Mouse (Mus musculus): ENCODE measurements around the gene Gm49378. TPM values are rescaled to one million over a fixed set of nuclear protein-coding genes. Genes with fewer than 3 reads are reported as not detected.
A peak's percentile ranks its signal among the peaks of the same experiment; 100 is the strongest.

The Gm49378 gene
- polyA plus RNA-seq, 1 experiment = 1.9 TPM

DNA sequence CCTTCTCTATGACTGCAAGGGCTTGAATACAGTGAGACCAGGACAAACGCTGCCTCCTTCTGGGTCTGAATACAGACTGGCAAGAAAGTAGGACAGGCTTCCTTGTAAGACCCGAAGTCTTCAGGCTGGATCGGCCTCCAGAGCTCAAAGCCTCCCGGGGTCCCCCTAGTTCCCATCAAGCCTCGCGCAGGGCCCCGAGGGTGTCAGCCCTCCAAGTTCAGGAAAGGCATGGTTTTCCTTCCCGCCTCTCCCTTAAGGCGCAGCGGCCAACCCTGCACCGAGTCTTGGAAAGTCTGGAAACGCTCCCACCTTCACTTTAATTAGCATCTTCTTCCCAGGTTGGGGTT, 33.8 kb upstream of the Gm49378 start:
- H3K27ac ChIP-seq (ENCODE audit: control insufficient read depth, insufficient read depth, low read depth, low read length) = peak overlapping the region; percentile 100
- no peaks in the 10 kb centered on the region; the same call in 1 of the 2 replicates for H3K4me1 ChIP-seq (ENCODE audit: control insufficient read depth, insufficient read depth, low read length)
- H3K27me3 ChIP-seq (ENCODE audit: control insufficient read depth, insufficient read depth, low read length) = no peaks in the 10 kb centered on the region
- no peak for TF ChIP-seq CTCF (IDR thresholded peaks at IDR 0.05; ENCODE audit: control insufficient read depth, insufficient read depth, insufficient replicate concordance, low read depth, low read length)
- no peak for TF ChIP-seq POLR2A (IDR thresholded peaks at IDR 0.05; ENCODE audit: control insufficient read depth, low read depth, low read length)
- H3K36me3 ChIP-seq (ENCODE audit: control insufficient read depth, insufficient read depth, low read length) = peaks cover 1% of the 10 kb centered on the region; the same call in 1 of the 2 replicates
- H3K4me3 ChIP-seq (ENCODE audit: control insufficient read depth, low read depth, low read length) = peak overlapping the region; percentile 99

DNA sequence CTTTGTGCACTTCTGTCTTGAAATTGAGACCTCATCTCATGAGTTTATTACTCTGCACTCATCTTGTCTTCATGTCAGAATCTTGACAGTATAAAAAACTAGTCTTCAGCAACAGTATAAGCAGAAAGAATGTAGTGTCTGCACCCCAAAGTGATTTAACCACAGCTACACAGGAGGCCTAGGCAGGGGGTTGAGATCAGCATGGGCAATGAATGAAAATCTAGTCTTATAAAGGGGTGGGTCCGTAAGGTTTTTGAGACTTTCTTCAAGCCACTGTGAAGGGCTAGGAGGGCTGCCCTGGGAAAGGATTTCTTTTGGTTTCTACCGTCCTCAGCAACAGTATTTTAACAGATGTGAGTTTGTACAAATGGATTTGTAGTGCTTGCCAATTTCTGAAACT, 22.9 kb upstream of the Gm49378 start:
- H3K27me3 ChIP-seq (ENCODE audit: control insufficient read depth, insufficient read depth, low read length) = no peaks in the 10 kb centered on the region
- no peak overlapping the region for H3K27ac ChIP-seq (ENCODE audit: control insufficient read depth, insufficient read depth, low read depth, low read length)
- TF ChIP-seq CTCF (IDR thresholded peaks at IDR 0.05; ENCODE audit: control insufficient read depth, insufficient read depth, insufficient replicate concordance, low read depth, low read length) (no peak), POLR2A (IDR thresholded peaks at IDR 0.05; ENCODE audit: control insufficient read depth, low read depth, low read length) (no peak)
- peak overlapping the region; percentile 81 for H3K4me3 ChIP-seq (ENCODE audit: control insufficient read depth, low read depth, low read length)
- peaks cover 5% of the 10 kb centered on the region for H3K4me1 ChIP-seq (ENCODE audit: control insufficient read depth, insufficient read depth, low read length)
- no peaks in the 10 kb centered on the region; the same call in 1 of the 2 replicates for H3K36me3 ChIP-seq (ENCODE audit: control insufficient read depth, insufficient read depth, low read length)

DNA sequence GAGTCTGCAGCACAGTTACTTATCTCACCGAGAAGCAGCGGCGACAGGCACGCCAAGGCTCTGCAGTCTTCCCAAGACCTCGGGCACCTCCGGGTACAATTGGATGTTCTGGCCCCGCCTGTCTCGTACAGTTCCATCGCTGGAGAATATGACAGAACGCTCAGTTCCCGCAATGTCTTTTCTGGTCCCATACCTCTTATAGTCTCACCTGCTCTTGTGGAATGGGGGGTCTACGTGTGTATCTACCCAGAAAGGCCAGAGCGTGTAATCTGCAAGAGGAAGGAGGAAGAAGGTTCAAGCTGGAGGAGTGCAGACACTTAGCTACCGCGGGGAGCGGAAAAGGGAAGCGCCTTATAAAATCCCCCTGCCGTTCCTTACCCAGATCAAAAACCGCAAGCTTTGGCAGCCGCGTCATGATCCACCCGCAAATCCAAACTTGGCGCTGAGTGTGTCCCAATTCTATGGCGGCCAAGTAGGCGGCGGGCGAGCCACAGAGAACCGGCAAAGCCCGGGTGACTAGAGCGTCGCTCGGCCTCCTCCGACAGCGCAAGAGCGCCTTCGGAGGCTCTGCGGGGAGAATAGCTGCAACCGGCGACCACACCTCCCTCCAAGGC, 22.4 kb upstream of the Gm49378 start, which contains the start of gene Mdp1:
Mdp1 (minus strand) TSS at position 549 of the 614 bp plus-strand sequence.
- Histone ChIP-seq H3K36me3 (ENCODE audit: control insufficient read depth, insufficient read depth, low read length) (no peaks in the 10 kb centered on the region; the same call in 1 of the 2 replicates), H3K4me3 (ENCODE audit: control insufficient read depth, low read depth, low read length) (peak within 1 kb of the TSS; percentile 81), H3K4me1 (ENCODE audit: control insufficient read depth, insufficient read depth, low read length) (peaks cover 5% of the 10 kb centered on the region), H3K27me3 (ENCODE audit: control insufficient read depth, insufficient read depth, low read length) (no peaks in the 10 kb centered on the region), H3K27ac (ENCODE audit: control insufficient read depth, insufficient read depth, low read depth, low read length) (peak within 1 kb of the TSS; percentile 32)
- peak; percentile 43; the same call in 1 of the 2 replicates for TF ChIP-seq CTCF (IDR thresholded peaks at IDR 0.05; ENCODE audit: control insufficient read depth, insufficient read depth, insufficient replicate concordance, low read depth, low read length)
- peak; percentile 36; the same call in 1 of the 2 replicates for TF ChIP-seq POLR2A (IDR thresholded peaks at IDR 0.05; ENCODE audit: control insufficient read depth, low read depth, low read length)

DNA sequence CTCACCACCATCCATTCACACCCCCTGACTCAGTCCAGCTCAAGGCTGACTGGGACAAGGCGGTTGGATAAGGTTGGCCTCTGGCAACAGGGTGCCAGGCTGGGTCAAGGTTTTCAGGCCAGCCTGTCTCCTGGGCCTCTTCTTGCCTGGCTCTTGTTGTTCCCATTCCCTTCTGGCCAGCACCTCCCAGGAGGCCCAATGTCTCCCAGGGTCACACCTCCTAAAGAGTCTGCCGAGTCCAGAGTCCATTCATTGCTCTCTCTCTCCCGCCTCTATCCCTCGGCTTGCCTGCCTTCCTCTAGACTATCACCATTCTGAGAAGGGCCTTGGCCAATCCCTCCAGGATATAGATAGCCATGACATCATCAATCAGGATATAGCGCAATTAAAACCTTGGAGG, 20.3 kb upstream of the Gm49378 start:
- Histone ChIP-seq H3K4me1 (ENCODE audit: control insufficient read depth, insufficient read depth, low read length) (peaks cover 5% of the 10 kb centered on the region), H3K27me3 (ENCODE audit: control insufficient read depth, insufficient read depth, low read length) (no peaks in the 10 kb centered on the region), H3K27ac (ENCODE audit: control insufficient read depth, insufficient read depth, low read depth, low read length) (no peak overlapping the region), H3K36me3 (ENCODE audit: control insufficient read depth, insufficient read depth, low read length) (no peaks in the 10 kb centered on the region; the same call in 1 of the 2 replicates), H3K4me3 (ENCODE audit: control insufficient read depth, low read depth, low read length) (no peak overlapping the region)
- TF ChIP-seq CTCF (IDR thresholded peaks at IDR 0.05; ENCODE audit: control insufficient read depth, insufficient read depth, insufficient replicate concordance, low read depth, low read length) = no peak
- TF ChIP-seq POLR2A (IDR thresholded peaks at IDR 0.05; ENCODE audit: control insufficient read depth, low read depth, low read length) = no peak

DNA sequence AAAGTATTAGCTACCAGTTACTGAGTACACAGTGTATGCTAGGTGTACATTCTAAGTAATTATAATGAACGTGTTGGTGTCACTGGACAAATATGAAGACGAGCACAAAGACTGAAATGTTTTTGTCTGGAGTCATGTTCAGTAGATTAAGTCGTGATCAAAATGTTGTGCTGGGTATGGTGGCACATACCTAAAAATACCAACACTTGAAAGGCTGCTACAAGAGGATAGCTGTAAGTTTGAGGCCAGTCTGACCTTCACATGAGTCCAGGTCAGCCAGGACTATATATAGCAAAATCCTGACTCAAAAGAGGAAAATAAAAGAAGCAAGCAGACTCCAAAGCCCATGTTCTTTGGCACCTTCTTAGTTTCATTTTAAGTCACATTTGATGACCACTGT, 19.2 kb upstream of the Gm49378 start:
- TF ChIP-seq CTCF (IDR thresholded peaks at IDR 0.05; ENCODE audit: control insufficient read depth, insufficient read depth, insufficient replicate concordance, low read depth, low read length) = no peak
- TF ChIP-seq POLR2A (IDR thresholded peaks at IDR 0.05; ENCODE audit: control insufficient read depth, low read depth, low read length) = no peak
- Histone ChIP-seq H3K27ac (ENCODE audit: control insufficient read depth, insufficient read depth, low read depth, low read length) (no peak overlapping the region), H3K27me3 (ENCODE audit: control insufficient read depth, insufficient read depth, low read length) (no peaks in the 10 kb centered on the region), H3K4me1 (ENCODE audit: control insufficient read depth, insufficient read depth, low read length) (peaks cover 5% of the 10 kb centered on the region), H3K36me3 (ENCODE audit: control insufficient read depth, insufficient read depth, low read length) (no peaks in the 10 kb centered on the region), H3K4me3 (ENCODE audit: control insufficient read depth, low read depth, low read length) (no peak overlapping the region)

DNA sequence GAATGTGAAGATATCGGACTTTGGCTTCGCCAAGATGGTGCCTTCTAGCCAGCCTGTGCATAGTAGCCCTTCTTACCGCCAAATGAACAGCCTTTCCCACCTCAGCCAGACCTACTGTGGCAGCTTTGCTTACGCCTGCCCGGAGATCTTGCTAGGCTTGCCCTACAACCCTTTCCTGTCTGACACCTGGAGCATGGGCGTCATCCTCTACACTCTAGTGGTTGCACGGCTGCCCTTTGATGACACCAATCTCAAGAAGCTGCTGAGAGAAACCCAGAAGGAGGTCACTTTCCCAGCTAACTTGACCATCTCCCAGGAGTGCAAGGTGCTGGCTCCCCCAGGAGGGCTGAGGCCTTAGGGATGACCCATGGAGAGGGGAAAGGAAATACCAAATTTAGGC, 13.8 kb upstream of the Gm49378 start:
- TF ChIP-seq CTCF (IDR thresholded peaks at IDR 0.05; ENCODE audit: control insufficient read depth, insufficient read depth, insufficient replicate concordance, low read depth, low read length) (no peak), POLR2A (IDR thresholded peaks at IDR 0.05; ENCODE audit: control insufficient read depth, low read depth, low read length) (no peak)
- H3K27me3 ChIP-seq (ENCODE audit: control insufficient read depth, insufficient read depth, low read length) = no peaks in the 10 kb centered on the region
- peak overlapping the region; percentile 82 for H3K4me3 ChIP-seq (ENCODE audit: control insufficient read depth, low read depth, low read length)
- H3K4me1 ChIP-seq (ENCODE audit: control insufficient read depth, insufficient read depth, low read length) = no peaks in the 10 kb centered on the region
- no peaks in the 10 kb centered on the region for H3K36me3 ChIP-seq (ENCODE audit: control insufficient read depth, insufficient read depth, low read length)
- no peak overlapping the region for H3K27ac ChIP-seq (ENCODE audit: control insufficient read depth, insufficient read depth, low read depth, low read length)

DNA sequence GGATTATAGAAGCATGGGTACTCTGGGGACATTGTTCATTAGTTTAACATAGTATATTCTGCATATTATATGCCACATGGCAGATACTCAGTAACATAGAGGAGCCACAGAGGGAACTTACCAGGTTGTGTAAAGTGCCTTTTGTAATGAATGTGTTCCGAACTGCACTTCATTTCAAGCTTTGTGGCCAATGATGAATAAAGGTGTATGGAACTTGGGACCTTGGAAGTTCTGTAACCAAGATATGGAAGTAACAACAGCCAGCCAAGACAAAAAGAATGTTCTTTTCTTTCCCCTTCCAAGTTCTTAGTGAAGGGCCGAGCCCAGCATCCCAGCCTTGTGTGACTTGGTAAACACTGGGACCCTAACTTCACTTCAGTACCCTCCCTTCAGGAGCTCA, 12.2 kb upstream of the Gm49378 start, which contains the start of gene Tssk4:
Tssk4 (plus strand) TSS at position 301 of the 400 bp plus-strand sequence.
- no peak within 1 kb of the TSS for H3K27ac ChIP-seq (ENCODE audit: control insufficient read depth, insufficient read depth, low read depth, low read length)
- no peak for TF ChIP-seq CTCF (IDR thresholded peaks at IDR 0.05; ENCODE audit: control insufficient read depth, insufficient read depth, insufficient replicate concordance, low read depth, low read length)
- TF ChIP-seq POLR2A (IDR thresholded peaks at IDR 0.05; ENCODE audit: control insufficient read depth, low read depth, low read length) = peak; percentile 24; the same call in 1 of the 2 replicates
- H3K4me3 ChIP-seq (ENCODE audit: control insufficient read depth, low read depth, low read length) = peak within 1 kb of the TSS; percentile 82
- no peaks in the 10 kb centered on the region for H3K36me3 ChIP-seq (ENCODE audit: control insufficient read depth, insufficient read depth, low read length)
- H3K4me1 ChIP-seq (ENCODE audit: control insufficient read depth, insufficient read depth, low read length) = peaks cover 1% of the 10 kb centered on the region; the same call in 1 of the 2 replicates
- H3K27me3 ChIP-seq (ENCODE audit: control insufficient read depth, insufficient read depth, low read length) = no peaks in the 10 kb centered on the region

All from testis, adult 2 months (tissue).